Mouse (Mus musculus) large intestine, adult 2 months (tissue): Measurements from ENCODE around the gene Tulp1. TPM values are rescaled to one million over a fixed set of nuclear protein-coding genes. Genes with fewer than 3 reads are reported as not detected.
A peak's percentile ranks its signal among the peaks of the same experiment; 100 is the strongest.
"Not testable (repeated sequence)": the region's sequence is repeated elsewhere in the genome, so short reads cannot be mapped to it uniquely, and the experiment has no call there.

Experiments used
- DNase-seq: peaks from one replicate; pipeline ENCODE4 v3.0.0-alpha.2; 2012; ENCODE audit warnings: low read depth, low spot score
- WGBS: fragments of 180-500 bp; shearing (Covaris S2); methylation state at CpG from one replicate; pipeline ENCODE4 v1.1.7; 2018; 5-methylcytosine and 5-hydroxymethylcytosine counted together
- polyA plus RNA-seq: library from polyadenylated mRNA; depleted of rRNA; stranded (reverse); fragments of >200 nt; gene quantifications from 2 replicates; pipeline ENCODE4 v1.2.3, GENCODE M21; 2012; rRNA removed

The Tulp1 gene
- polyA plus RNA-seq: 0.51 and 0.58 TPM in 2 replicates

DNA sequence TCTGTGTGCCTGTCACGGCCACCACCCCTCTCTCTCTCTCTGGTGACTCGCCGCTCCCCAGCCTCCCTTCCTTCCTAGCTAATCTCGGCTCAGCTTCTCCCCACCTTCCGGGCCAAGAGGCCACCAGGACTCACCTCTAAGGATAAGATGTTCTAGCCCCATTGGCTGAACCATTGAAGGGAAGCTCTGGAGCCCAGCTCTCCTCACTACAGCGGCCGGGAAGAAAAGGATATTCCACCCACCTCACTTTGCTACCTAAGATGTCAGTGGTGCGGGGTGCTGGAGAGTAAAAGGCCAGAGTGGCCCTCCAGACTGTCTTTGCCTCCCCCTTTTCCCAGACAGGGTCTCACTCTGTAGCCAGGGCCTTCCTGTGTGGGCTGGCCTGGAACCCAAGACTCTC is at the start of gene Tulp1:
Gene Tulp1, minus strand, starts transcription at position 101 of the 400 bp plus-strand sequence.
- WGBS: 71% methylated on average over 8 of the region's 8 CpGs
- DNase-seq: no peak

DNA sequence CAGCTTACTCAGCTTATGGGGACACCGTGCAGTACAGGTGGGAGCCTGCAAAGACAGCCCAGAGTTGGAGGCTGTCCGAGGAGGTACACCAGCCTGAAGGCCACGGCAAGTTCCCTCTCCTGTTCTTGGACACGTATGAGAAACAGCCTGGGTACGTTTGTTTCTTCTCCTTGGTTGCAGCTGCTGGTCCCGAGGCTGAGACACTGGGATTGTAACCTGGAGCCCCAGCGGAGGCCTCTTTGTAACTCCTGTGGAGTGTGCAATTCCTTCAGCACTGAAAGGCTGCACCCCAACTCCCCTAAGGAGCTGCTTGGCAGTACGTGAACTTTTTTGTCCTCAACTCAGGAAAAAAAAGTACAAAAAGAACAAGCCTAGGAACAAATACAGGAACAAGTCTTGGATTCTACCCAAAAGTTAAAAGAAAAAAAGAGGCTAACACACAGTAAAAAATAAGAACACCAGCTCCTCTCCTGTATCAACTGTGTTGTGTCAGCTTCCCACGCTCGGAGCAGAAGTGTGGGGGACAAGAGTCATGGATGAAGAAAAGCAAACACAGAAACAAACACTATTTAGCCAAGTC is 46.4 kb upstream of the Tulp1 start:
- 83% methylated on average over 10 of the region's 10 CpGs for WGBS
- no peak for DNase-seq

DNA sequence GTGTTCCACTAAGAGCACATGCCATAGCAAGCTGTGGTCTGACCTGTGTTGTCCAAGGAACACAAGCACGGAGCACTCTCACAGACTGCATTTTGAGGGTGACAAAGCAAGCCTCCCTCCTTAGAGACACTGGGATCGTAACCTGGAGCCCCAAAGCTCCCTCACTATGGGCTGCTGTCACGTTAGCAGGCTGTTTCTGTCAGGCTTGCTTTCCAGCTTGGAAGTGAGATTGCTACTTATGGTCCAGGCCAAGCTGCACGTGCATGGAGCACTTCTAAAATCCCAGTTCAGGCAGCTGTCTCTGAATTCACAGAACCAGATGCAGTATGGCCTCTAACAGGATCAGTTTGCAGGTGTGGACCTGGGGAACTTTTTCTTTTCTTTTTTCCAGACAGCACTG is 45.7 kb upstream of the Tulp1 start:
- DNase-seq: no peak
- WGBS: 91% methylated on average over 4 of the region's 4 CpGs

DNA sequence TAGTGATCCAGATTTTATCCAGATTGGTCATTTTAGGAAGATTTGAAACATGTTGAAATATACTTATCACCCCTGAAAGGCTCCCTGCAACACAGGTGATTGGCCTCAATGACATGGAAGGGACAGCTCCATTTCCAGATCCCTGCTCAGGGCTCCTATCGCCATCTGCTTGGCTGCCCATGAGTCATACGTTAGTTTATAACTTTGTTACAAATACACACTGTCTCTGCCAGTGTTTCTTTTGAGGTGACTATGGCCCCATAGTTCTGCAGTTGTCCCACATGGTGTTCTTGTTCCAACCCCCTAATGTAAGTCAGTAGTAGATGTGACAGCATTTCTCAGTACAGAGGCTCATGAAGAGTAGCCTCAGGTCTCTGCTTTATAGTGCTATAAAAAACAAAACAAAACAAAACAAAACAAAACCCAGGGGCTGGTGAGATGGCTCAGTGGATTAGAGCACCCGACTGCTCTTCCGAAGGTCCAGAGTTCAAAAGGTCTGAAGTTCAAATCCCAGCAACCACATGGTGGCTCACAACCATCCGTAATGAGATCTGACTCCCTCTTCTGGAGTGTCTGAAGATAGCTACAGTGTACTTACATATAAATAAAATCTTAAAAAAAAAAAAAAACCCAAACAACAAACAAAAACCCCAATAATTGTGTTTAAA is 43.4 kb upstream of the Tulp1 start:
- 28% methylated on average over 5 of the region's 5 CpGs for WGBS
- DNase-seq: no peak

DNA sequence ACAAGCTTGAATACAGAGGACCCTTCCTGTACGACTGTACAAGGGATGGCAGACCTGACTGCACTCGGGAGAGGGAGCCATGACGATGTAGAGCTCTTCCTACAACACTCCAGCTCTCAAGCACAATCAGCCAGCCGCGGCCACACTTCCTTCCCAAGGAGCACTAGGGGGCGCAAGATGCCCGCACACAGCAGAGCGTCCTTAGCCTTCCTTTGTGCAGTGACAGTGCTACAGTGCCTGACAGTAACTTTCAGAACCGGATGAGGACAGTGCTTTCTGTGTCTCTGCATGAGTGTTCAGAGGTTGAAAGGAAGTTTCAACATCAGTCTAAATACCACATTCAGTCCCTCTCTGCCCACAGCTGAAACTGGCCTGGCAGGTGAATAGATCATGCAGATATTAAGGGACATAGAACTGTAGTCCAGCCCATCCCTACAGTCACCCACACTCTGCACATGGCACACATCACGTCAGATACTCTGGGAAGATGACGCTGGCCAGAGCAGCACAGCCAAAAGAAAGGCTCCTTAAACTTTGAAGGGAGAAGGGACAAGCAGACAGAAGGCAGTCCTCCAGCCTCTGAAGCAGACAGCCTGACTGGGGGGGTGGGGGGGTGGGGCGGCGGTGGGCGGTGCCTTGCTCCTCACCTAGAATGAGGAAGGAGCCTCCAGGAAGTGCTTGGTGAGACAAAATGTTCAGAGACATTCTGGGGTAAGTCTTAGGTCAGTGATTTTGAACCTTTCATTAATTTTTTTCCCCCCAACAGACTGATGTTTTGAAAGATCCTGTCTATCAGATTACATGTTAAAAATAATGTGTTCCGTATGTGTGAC is 42.6 kb upstream of the Tulp1 start:
- 21% methylated on average over 15 of the region's 15 CpGs for WGBS
- peak; percentile 59 for DNase-seq

DNA sequence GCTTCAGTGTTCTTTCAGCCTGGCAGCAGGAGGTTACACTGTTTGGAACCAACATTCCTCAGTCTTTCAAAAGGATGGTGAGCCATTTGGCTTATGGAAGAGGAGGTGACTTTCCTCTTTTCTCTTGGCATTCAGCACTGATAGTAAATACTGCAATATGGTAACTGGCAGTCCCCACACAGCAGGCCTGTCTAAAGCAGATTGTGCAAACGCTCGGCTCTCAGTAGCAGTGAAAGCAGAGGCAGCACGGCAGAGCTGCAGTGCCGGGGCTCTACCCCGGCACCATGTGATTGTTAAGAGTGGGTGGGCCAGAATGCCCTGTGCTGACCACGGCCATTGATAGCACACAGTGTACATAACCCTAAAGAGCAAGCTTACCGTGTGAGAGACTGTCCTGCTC is 41.4 kb upstream of the Tulp1 start:
- WGBS: 92% methylated on average over 7 of the region's 7 CpGs

GRCm38 (mm10) chr17:28404745-28405144 is 39.7 kb upstream of the Tulp1 start:
- WGBS: 96% methylated on average over 2 of the region's 2 CpGs
- not testable (repeated sequence) for DNase-seq

More for the DNA sequence above, 41.4 kb upstream of the Tulp1 start:
- DNase-seq: no peak

- DNase-seq: no peak
- 98% methylated on average over 11 of the region's 11 CpGs for WGBS
Measured at GRCm38 (mm10) chr17:28404301-28404700, 39.3 kb upstream of the Tulp1 start.

GRCm38 (mm10) chr17:28394994-28395393 is 30.0 kb upstream of the Tulp1 start:
- no peak for DNase-seq
- 82% methylated on average over 7 of the region's 7 CpGs for WGBS

GRCm38 (mm10) chr17:28394051-28394765 is 29.2 kb upstream of the Tulp1 start:
- WGBS: 67% methylated on average over 15 of the region's 15 CpGs
- no peak for DNase-seq

GRCm38 (mm10) chr17:28391568-28392432 is 26.8 kb upstream of the Tulp1 start:
- DNase-seq: no peak
- 25% methylated on average over 22 of the region's 25 CpGs for WGBS

- 70% methylated on average over 3 of the region's 3 CpGs for WGBS
- no peak for DNase-seq
Measured at GRCm38 (mm10) chr17:28388534-28388933, 23.5 kb upstream of the Tulp1 start.

DNA sequence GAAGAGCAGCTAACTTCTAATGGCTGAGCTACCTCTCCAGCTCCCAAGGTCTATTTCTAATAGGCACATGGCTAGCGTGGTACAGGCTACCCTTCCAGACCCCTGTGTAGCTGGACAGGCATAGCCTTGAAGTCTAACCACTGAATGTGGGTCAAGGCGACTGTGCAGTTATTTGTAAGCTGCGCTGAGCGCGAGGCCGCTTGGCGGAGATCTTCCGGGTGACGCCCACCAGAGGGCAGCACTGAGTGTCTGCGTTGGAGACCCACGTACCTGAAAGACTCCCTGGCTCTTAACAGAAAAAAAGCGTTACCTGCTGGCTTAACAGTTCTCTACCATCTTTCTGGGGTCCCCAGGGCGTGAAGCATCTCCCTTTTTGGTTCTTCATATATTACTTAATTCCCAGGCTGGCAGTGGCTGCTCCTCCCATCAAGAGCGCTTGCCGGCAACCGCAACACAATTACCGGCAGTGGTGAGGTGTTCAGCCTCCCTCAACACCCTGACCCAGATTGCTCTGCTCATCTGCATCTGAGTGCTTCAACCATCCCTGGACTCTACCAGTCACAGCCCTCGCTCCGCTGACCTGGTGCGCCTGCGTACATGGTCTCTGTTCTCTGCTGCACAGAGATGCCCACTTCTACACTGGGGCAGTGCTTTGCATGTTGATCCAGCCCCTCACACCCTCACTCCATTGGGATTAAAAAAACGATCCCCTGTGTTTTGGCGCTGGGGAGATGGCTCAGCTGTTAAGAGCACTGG is 21.3 kb upstream of the Tulp1 start:
- 17% methylated on average over 23 of the region's 23 CpGs for WGBS
- no peak for DNase-seq

DNA sequence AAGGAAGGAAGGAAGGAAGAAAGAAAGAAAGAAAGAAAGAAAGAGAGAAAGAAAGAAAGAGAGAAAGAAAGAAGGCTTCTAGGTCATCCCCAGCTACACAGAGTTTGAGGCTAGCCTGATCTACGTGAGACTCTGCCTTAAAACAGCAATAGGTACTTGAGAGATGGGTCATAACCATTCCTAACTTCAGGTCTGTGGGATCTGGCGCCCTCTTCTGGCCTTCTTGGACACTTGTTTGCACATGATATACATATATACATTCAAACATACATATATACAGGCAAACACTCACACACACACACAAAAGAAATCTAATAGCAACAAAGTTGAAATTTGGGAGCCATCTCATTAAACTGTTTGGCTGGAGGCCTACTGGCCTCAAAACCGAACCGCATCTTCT is 19.3 kb upstream of the Tulp1 start:
- 75% methylated on average over 4 of the region's 4 CpGs for WGBS
- DNase-seq: no peak

DNA sequence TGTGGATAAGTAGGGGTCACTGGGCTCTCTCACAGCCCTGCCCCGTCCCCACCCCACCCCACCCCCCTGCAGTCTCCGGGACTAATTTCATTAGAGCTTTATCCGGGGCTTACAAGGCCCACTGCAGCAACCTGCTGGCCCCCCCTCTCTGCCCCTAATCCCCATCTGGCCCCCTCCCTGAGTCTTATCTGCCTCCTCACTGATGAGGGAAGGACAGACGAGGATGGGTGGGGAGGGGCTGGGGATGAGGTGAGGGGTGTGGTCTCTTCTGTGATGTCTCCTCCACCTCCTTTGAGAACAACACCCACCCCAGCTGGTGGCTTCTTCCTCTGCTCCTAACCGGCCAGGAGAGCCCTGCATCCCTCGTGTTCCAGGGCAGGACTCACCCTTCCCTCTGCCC is 15.2 kb upstream of the Tulp1 start:
- no peak for DNase-seq
- WGBS: 8% methylated on average over 6 of the region's 6 CpGs

- 5% methylated on average over 17 of the region's 17 CpGs for WGBS
- DNase-seq: peak; percentile 33
Measured at GRCm38 (mm10) chr17:28375592-28376061, 10.6 kb upstream of the Tulp1 start.

- DNase-seq: no peak
- 28% methylated on average over 16 of the region's 16 CpGs for WGBS
Measured at GRCm38 (mm10) chr17:28374494-28374893, 9.5 kb upstream of the Tulp1 start.

DNA sequence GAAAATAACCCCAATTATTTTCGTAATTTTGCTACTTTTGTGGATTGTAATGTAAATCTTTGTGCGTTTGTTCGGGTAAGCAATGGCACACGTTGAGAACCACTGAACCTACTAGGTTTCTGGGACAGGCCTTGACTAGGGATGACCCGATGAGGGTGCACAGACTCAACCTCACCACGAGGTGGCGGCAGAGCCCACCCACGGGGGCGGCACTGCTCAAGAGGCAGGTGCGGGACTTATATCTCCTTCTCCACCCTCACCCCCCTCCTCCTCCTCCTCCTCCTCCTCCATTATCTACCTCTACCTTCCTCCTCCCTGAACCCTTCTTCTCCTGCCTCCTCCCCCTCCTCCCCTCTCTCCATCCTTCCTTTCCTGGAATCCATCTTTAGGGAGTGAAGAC is 8.8 kb upstream of the Tulp1 start:
- DNase-seq: no peak
- 25% methylated on average over 10 of the region's 10 CpGs for WGBS
